Mouse (Mus musculus): Measurements from ENCODE around the gene Pgls.

Gene Pgls

GRCm38 (mm10) chr8:71638321-71638720 lies 46.3 kb downstream of the Pgls start:
- no peak for DNase-seq (ENCODE audit: low read depth)

DNA sequence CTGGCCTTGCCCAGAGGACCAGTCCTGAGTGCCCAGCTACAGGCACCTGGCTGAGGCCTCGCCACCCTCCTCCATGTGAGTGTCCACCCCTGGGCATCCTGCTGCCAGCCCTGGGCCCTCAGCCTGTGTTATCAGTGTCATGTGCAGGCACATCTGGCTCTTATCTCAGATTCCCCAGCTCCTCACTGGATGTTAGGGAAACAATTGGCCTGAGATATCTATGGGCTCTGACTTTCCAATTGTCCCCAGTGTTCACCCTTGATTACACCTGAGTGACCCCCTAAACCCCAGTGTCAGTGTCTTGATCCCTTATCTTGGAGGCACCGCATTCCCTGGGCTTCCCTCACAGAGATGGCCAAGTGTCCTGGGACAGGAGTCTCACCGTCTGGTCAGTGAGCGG lies 47.3 kb downstream of the Pgls start:
- no peak for DNase-seq (ENCODE audit: low read depth)

DNA sequence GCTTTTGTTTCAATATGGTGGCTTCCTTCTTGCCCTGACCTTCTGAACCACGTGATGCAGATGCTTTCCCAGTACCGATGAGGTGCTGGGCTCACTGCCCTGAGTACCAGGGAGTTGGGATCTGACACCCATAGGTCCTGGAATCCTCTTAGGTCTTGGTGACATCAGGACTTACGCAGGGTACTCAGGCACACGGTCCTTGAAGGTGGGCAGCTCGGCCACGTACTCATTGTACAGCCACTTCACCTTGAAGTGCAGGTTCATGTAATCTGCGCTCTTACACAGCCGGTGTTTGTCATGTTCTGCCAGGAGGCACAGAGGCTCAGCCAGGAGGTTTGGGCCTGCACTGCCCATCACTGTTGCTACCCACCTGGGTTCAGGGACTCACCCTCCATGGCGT lies 53.5 kb downstream of the Pgls start:
- no peak for DNase-seq (ENCODE audit: low read depth)
